Mouse (Mus musculus): Measurements from ENCODE around the gene Ly9. TPM values are rescaled to one million over a fixed set of nuclear protein-coding genes. Genes with fewer than 3 reads are reported as not detected.
A peak's percentile ranks its signal among the peaks of the same experiment; 100 is the strongest.

Ly9 gene
- total and polyA plus RNA-seq, 3 experiments: 43.6 to 68.6 (median 57.8) TPM

DNA sequence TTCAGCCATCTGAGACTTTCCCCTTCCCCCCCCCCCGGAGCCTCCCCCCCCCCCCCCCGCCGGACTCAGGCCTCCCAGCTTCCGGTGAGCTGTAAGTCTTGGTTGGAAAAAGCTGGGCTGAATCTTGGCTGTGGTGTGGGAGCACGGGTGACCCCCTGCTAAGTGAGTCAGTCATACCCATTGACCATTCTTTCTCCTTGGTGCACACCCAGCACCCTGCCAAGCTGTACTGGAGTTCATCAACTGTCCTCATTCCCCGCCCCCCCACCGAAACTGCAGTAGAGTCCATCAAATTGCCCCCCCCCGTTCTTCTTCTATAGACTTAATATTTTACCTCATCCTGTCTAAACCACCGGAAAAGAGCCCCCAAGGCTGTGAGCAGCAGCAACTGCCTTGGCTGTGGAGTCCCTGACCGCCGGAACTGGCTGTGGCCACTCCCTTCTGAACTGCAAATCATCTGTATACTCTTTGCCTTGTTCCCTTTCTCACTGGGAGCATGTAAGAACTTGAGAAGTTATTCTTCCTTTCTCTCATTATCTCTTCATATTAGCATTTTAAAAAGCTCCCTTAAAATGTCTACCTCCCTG, 45.5 kb downstream of the Ly9 start:
- no peaks in the 10 kb centered on the region for H3K9me3 ChIP-seq (replicated peaks; ENCODE audit: low read length)
- H3K27me3 ChIP-seq (replicated peaks): no peaks in the 10 kb centered on the region
- in situ Hi-C loops (cut with MboI; ENCODE audit: low pct_ligation_motif_present, low pct_unique_long_range_greater_than_20kb, low sequenced_read_pairs) (no loop called here), dilution Hi-C loops (cut with MboI; ENCODE audit: extremely low pct_ligation_motif_present, extremely low pct_unique_long_range_greater_than_20kb, low sequenced_read_pairs) (no loop called here)
- H3K9ac ChIP-seq (ENCODE audit: insufficient read depth, low read depth): peak overlapping the region; percentile 8; the same call in 1 of the 2 replicates
- TF ChIP-seq USF1 (IDR thresholded peaks at IDR 0.05; ENCODE audit: low read depth, low read length) (no peak), BHLHE40 (IDR thresholded peaks at IDR 0.05; ENCODE audit: low read depth, low read length) (no peak), MXI1 (IDR thresholded peaks at IDR 0.05; ENCODE audit: low read depth, low read length) (no peak), CTCF (conservative IDR thresholded peaks at IDR 0.05 in 1 of 2, IDR thresholded peaks at IDR 0.05 in 1 of 2; ENCODE audit: low read depth in 2 of 2, low read length in 2 of 2) (no peak)
- peak overlapping the region in 1 of 3 experiments; percentile 34 for H3K4me3 ChIP-seq (replicated peaks in 1 of 3; ENCODE audit: low read depth in 2 of 3, low read length in 2 of 3, poor library complexity in 1 of 3)
- peak overlapping the region; percentile 52 for H3K4me2 ChIP-seq (ENCODE audit: insufficient read depth, low read depth, poor library complexity, severe bottlenecking)
- H3K79me2 ChIP-seq (replicated peaks; ENCODE audit: control insufficient read depth, extremely low read depth, insufficient read depth, poor library complexity, severe bottlenecking): no peaks in the 10 kb centered on the region
- H3K27ac ChIP-seq (ENCODE audit: insufficient read depth, low read depth): no peak overlapping the region
- no peak for DNase-seq (ENCODE audit: extremely low read depth)
- H3K36me3 ChIP-seq (replicated peaks in 1 of 2; ENCODE audit: control insufficient read depth in 1 of 2, insufficient read depth in 1 of 2, low read length in 1 of 2): no peaks in the 10 kb centered on the region
- H3K4me1 ChIP-seq (ENCODE audit: control insufficient read depth in 1 of 2, insufficient read depth in 2 of 2): peaks cover 7 to 19% of the 10 kb centered on the region in 2 experiments

DNA sequence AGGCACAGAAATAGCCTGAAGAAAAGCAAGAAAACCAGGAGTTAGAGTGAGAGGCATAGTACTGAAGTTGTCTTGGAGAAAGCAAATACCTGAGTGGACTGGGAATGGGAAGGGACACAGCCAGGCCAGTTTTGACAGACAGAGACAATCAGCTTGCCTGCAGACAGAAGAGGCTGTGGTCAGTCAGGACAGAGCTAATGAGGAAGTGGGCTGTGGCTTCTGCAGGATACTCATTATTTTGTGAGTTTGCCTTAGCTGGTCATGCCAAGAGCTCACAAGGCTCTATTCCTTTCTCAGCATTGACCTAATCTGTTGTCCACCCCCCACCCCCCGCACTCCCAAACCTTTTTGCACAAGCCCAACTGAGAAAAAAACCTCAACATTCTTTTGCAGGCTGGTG, 46.0 kb downstream of the Ly9 start:
- Histone ChIP-seq H3K79me2 (replicated peaks; ENCODE audit: control insufficient read depth, extremely low read depth, insufficient read depth, poor library complexity, severe bottlenecking) (no peaks in the 10 kb centered on the region), H3K27ac (ENCODE audit: insufficient read depth, low read depth) (no peak overlapping the region), H3K4me2 (ENCODE audit: insufficient read depth, low read depth, poor library complexity, severe bottlenecking) (peak overlapping the region; percentile 52), H3K9me3 (replicated peaks; ENCODE audit: low read length) (no peaks in the 10 kb centered on the region), H3K4me3 (replicated peaks in 1 of 3; ENCODE audit: low read depth in 2 of 3, low read length in 2 of 3, poor library complexity in 1 of 3) (no peak overlapping the region), H3K36me3 (replicated peaks in 1 of 2; ENCODE audit: control insufficient read depth in 1 of 2, insufficient read depth in 1 of 2, low read length in 1 of 2) (no peaks in the 10 kb centered on the region), H3K27me3 (replicated peaks) (no peaks in the 10 kb centered on the region), H3K9ac (ENCODE audit: insufficient read depth, low read depth) (no peak overlapping the region), H3K4me1 (ENCODE audit: control insufficient read depth in 1 of 2, insufficient read depth in 2 of 2) (peaks cover 7 to 19% of the 10 kb centered on the region in 2 experiments)
- DNase-seq (ENCODE audit: extremely low read depth): peak; percentile 12
- TF ChIP-seq IRF4 (IDR thresholded peaks at IDR 0.05; ENCODE audit: low read depth, low read length) (no peak), ELF1 (IDR thresholded peaks at IDR 0.05; ENCODE audit: low read depth, low read length) (0 out of 2 replicates have a peak, but pooled peaks have one; percentile 13)
- in situ Hi-C loops (cut with MboI; ENCODE audit: low pct_ligation_motif_present, low pct_unique_long_range_greater_than_20kb, low sequenced_read_pairs) (no loop called here), dilution Hi-C loops (cut with MboI; ENCODE audit: extremely low pct_ligation_motif_present, extremely low pct_unique_long_range_greater_than_20kb, low sequenced_read_pairs) (no loop called here)

DNA sequence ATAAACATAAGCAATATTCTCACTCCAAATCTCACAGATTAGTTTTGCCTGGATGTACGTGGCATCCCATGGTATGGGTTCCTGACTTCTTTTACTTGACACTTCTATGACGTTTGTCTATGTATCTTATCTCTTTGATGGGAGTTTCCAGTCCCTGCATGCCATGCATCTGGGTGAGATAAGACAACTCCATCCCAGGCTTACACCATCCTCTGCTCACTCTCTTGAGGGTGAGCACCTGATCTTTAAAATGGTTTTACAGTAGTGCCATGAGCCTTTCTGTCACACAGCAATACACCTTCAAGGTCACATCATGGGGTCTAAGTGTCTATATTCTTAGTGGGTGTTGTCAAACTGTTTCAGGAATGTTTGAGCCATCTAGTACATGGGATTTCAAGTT, 46.9 kb downstream of the Ly9 start:
- H3K4me1 ChIP-seq (ENCODE audit: control insufficient read depth in 1 of 2, insufficient read depth in 2 of 2): peaks cover 7 to 19% of the 10 kb centered on the region in 2 experiments
- dilution Hi-C loops (cut with MboI; ENCODE audit: extremely low pct_ligation_motif_present, extremely low pct_unique_long_range_greater_than_20kb, low sequenced_read_pairs): no loop called here
- no peak for DNase-seq (ENCODE audit: extremely low read depth)

More for the DNA sequence above, 46.9 kb downstream of the Ly9 start:
- Histone ChIP-seq H3K36me3 (replicated peaks in 1 of 2; ENCODE audit: control insufficient read depth in 1 of 2, insufficient read depth in 1 of 2, low read length in 1 of 2) (no peaks in the 10 kb centered on the region), H3K27me3 (replicated peaks) (no peaks in the 10 kb centered on the region), H3K79me2 (replicated peaks; ENCODE audit: control insufficient read depth, extremely low read depth, insufficient read depth, poor library complexity, severe bottlenecking) (no peaks in the 10 kb centered on the region), H3K27ac (ENCODE audit: insufficient read depth, low read depth) (no peak overlapping the region), H3K9me3 (replicated peaks; ENCODE audit: low read length) (no peaks in the 10 kb centered on the region), H3K4me3 (replicated peaks in 1 of 3; ENCODE audit: low read depth in 2 of 3, low read length in 2 of 3, poor library complexity in 1 of 3) (no peak overlapping the region), H3K4me2 (ENCODE audit: insufficient read depth, low read depth, poor library complexity, severe bottlenecking) (no peak overlapping the region), H3K9ac (ENCODE audit: insufficient read depth, low read depth) (no peak overlapping the region)
- TF ChIP-seq TBP (conservative IDR thresholded peaks at IDR 0.05; ENCODE audit: low read depth, low read length) (no peak), EP300 (IDR thresholded peaks at IDR 0.05; ENCODE audit: low read length) (no peak), MAFK (IDR thresholded peaks at IDR 0.05; ENCODE audit: insufficient replicate concordance, low read length) (no peak), ZKSCAN1 (IDR thresholded peaks at IDR 0.05; ENCODE audit: borderline replicate concordance, low read depth, low read length) (no peak), RAD21 (IDR thresholded peaks at IDR 0.05; ENCODE audit: low read depth, low read length) (no peak), KAT2A (IDR thresholded peaks at IDR 0.05; ENCODE audit: insufficient replicate concordance, low read length) (no peak), CHD2 (IDR thresholded peaks at IDR 0.05; ENCODE audit: low read length) (no peak)
- in situ Hi-C loops (cut with MboI; ENCODE audit: low pct_ligation_motif_present, low pct_unique_long_range_greater_than_20kb, low sequenced_read_pairs): no loop called here
